Mouse (Mus musculus) kidney, embryonic 16.5 days (tissue): ENCODE results near the gene Gm1993. TPM values are rescaled to one million over a fixed set of nuclear protein-coding genes. Genes with fewer than 3 reads are reported as not detected.
"Not testable (repeated sequence)": the region's sequence is repeated elsewhere in the genome, so short reads cannot be mapped to it uniquely, and the experiment has no call there.

ENCODE experiments used
- ATAC-seq: fragments of 200-750 bp; cut with Nextera tagmentation; 2 replicates; pipeline ENCODE4 v1.8.0; 2017; ENCODE audit warnings: moderate TSS enrichment; ENCODE audit not compliant: low FRiP score, low TSS enrichment
- H3K27ac ChIP-seq: fragments of 300-500 bp; sonication (generic); 2 replicates; pipeline ENCODE4 v1.5.1; 2014; ENCODE audit warnings: low read length
- H3K27me3 ChIP-seq: fragments of 300-500 bp; sonication (generic); 2 replicates; pipeline ENCODE4 v1.6.1; 2014; ENCODE audit warnings: low read length, control low read depth, mixed read lengths; ENCODE audit not compliant: insufficient read depth
- H3K36me3 ChIP-seq: fragments of 300-500 bp; sonication (generic); 2 replicates; pipeline ENCODE4 v1.6.1; 2014; ENCODE audit warnings: low read length, control low read depth, mixed read lengths; ENCODE audit not compliant: insufficient read depth
- H3K4me1 ChIP-seq: fragments of 300-500 bp; sonication (generic); 2 replicates; pipeline ENCODE4 v1.6.1; 2014; ENCODE audit warnings: low read length, control low read depth, mixed read lengths; ENCODE audit not compliant: insufficient read depth
- H3K4me2 ChIP-seq: fragments of 300-500 bp; sonication (generic); replicated peaks from 2 replicates; pipeline ENCODE4 v1.6.1; 2014; ENCODE audit warnings: low read depth, low read length
- H3K4me3 ChIP-seq: fragments of 300-500 bp; sonication (generic); 2 replicates; pipeline ENCODE4 v1.5.1; 2014; ENCODE audit warnings: mild to moderate bottlenecking, low read length
- H3K9ac ChIP-seq: fragments of 300-500 bp; sonication (generic); replicated peaks from 2 replicates; pipeline ENCODE4 v1.6.1; 2014; ENCODE audit warnings: low read length
- H3K9me3 ChIP-seq: fragments of 300-500 bp; sonication (generic); 2 replicates; pipeline ENCODE4 v1.6.1; 2016; ENCODE audit warnings: low read length, control low read depth
- WGBS: fragments of 180-500 bp; shearing (Covaris S2); extraction: QIAGEN DNeasy Blood & Tissue Kit; methylation state at CpG from one replicate; pipeline ENCODE4 v1.1.7; 2014; 5-methylcytosine and 5-hydroxymethylcytosine counted together
- polyA plus RNA-seq: library from polyadenylated mRNA; unstranded; fragments of >200 nt; fragmentation: Nextera tagmentation; extraction: Ambion mirVana; gene quantifications from 2 replicates; pipeline ENCODE4 v1.2.1, GENCODE M21; 2015

Gene Gm1993
- not detected in 2 replicates for polyA plus RNA-seq

DNA sequence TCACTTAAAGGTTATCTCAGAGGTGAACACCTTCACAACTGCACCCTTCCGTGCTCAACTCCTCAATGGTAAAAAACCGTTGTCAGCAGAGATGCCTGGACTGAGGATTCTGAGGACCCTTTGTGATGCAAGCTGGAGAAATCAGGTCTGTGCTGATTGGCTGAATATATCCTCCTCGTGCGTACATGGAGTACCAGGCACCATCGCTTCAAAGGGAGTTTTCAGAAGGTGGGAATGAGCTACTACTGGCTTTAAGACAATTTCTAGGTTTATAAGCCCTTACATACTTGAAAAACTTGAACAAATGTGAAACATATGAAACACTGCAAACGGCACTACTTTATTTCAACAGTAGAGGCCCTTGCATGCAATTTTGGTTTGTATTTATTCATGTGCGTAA is at the start of gene Gm1993:
Gene Gm1993, minus strand, starts transcription at position 101 of the 400 bp plus-strand sequence.
- H3K9me3 ChIP-seq, H3K4me2 ChIP-seq, H3K4me1 ChIP-seq, H3K27ac ChIP-seq, H3K4me3 ChIP-seq, H3K27me3 ChIP-seq, H3K9ac ChIP-seq, ATAC-seq, H3K36me3 ChIP-seq: not testable (repeated sequence)
- 87% methylated on average over 7 of the region's 7 CpGs for WGBS
